Mouse (Mus musculus): ENCODE results near the gene Adh6a. TPM values are rescaled to one million over a fixed set of nuclear protein-coding genes. Genes with fewer than 3 reads are reported as not detected.

Gene Adh6a
- polyA plus RNA-seq (2012; rRNA removed) = 0.15 TPM in 2 replicates

DNA sequence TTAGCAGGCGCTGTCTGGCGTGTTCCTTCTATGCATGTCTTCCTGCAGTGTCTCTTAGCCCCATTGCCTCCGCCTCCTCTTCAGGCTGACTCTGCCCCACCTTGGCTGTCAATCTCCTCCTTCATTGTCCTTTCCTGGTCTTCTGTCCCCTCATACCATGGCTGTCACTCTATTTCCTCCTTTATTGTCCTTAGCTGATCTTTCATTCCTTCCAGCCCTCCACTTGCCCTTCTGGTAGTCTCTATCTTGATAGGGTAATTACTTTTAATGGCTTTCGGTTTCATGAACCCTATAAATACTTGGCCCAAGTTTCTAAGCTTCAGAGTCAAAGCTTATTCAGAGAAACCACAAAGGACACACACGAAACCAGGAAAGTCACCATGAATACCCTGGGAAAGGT lies at the start of gene Adh6a:
Adh6a (plus strand) TSS at position 322 of the 400 bp plus-strand sequence.

GRCm38 (mm10) chr3:138341471-138341870 lies 28.4 kb downstream of the Adh6a start, which contains the start of gene Adh6b:
Adh6b (plus strand) TSS chr3:138341775.

Other genes with a start within 250 kb of the Adh6a start
- 0.30 and 0.47 TPM in 2 replicates for gene 1110002E22Rik, start 248.2 kb upstream of the Adh6a start, polyA plus RNA-seq (2012; rRNA removed)
- gene Gm5105, start 245.9 kb upstream of the Adh6a start, polyA plus RNA-seq (2012; rRNA removed) = not detected in 2 replicates
- 0.11 and 0.21 TPM in 2 replicates for gene Trmt10a, start 169.8 kb upstream of the Adh6a start, polyA plus RNA-seq (2012; rRNA removed)
- 0.13 and 0.24 TPM in 2 replicates for gene Mttp, start 168.3 kb upstream of the Adh6a start, polyA plus RNA-seq (2012; rRNA removed)
- not detected in 2 replicates for gene 4930579F01Rik, start 119.5 kb upstream of the Adh6a start, polyA plus RNA-seq (2012; rRNA removed)
- 11.4 and 14.1 TPM in 2 replicates for gene Adh7, start 95.5 kb upstream of the Adh6a start, polyA plus RNA-seq (2012; rRNA removed)
- gene Adh1, start 52.3 kb upstream of the Adh6a start, polyA plus RNA-seq (2012; rRNA removed) = 18.9 and 21.4 TPM in 2 replicates
- 0.14 TPM in 1 of 2 replicates, not detected in the other for gene Adh6b, start 28.5 kb downstream of the Adh6a start, polyA plus RNA-seq (2012; rRNA removed)
- not detected in 2 replicates for gene Adh4, start 102.2 kb downstream of the Adh6a start, polyA plus RNA-seq (2012; rRNA removed)
- 5.0 and 5.6 TPM in 2 replicates for gene Adh5, start 129.8 kb downstream of the Adh6a start, polyA plus RNA-seq (2012; rRNA removed)
- 2.9 and 4.5 TPM in 2 replicates for gene Metap1, start 176.2 kb downstream of the Adh6a start, polyA plus RNA-seq (2012; rRNA removed)
- gene Eif4e, start 212.9 kb downstream of the Adh6a start, polyA plus RNA-seq (2012; rRNA removed) = 1.00 and 2.5 TPM in 2 replicates